Mouse (Mus musculus): ENCODE results near the gene Uap1l1.
A peak's percentile ranks its signal among the peaks of the same experiment; 100 is the strongest.
"Not testable (repeated sequence)": the region's sequence is repeated elsewhere in the genome, so short reads cannot be mapped to it uniquely, and the experiment has no call there.

The Uap1l1 gene

GRCm38 (mm10) chr2:25365091-25365761 lies at the start of gene Uap1l1:
Uap1l1 (minus strand) TSS chr2:25365682.
- DNase-seq (ENCODE audit: low spot score), result peak; percentile 73

- DNase-seq (ENCODE audit: low spot score), result not testable (repeated sequence)
Measured at GRCm38 (mm10) chr2:25413436-25413835, 48.0 kb upstream of the Uap1l1 start.

GRCm38 (mm10) chr2:25408908-25409307 lies 43.4 kb upstream of the Uap1l1 start:
- DNase-seq (ENCODE audit: low spot score), result no peak

- no peak for DNase-seq (ENCODE audit: low spot score)
Measured at GRCm38 (mm10) chr2:25403994-25404393, 38.5 kb upstream of the Uap1l1 start.

- DNase-seq (ENCODE audit: low spot score), result peak; percentile 67
Measured at GRCm38 (mm10) chr2:25402972-25403601, 37.6 kb upstream of the Uap1l1 start.

- DNase-seq (ENCODE audit: low spot score), result peak; percentile 94
Measured at GRCm38 (mm10) chr2:25402377-25402971, 37.0 kb upstream of the Uap1l1 start.

GRCm38 (mm10) chr2:25400764-25401163 lies 35.3 kb upstream of the Uap1l1 start:
- DNase-seq (ENCODE audit: low spot score), result peak; percentile 60

- no peak for DNase-seq (ENCODE audit: low spot score)
Measured at GRCm38 (mm10) chr2:25400291-25400690, 34.8 kb upstream of the Uap1l1 start.

- DNase-seq (ENCODE audit: low spot score), result no peak
Measured at GRCm38 (mm10) chr2:25399051-25399450, 33.6 kb upstream of the Uap1l1 start, which contains the start of gene Npdc1. Npdc1 (plus strand) TSS chr2:25399351.

GRCm38 (mm10) chr2:25398065-25398464 lies 32.6 kb upstream of the Uap1l1 start:
- no peak for DNase-seq (ENCODE audit: low spot score)

- no peak for DNase-seq (ENCODE audit: low spot score)
Measured at GRCm38 (mm10) chr2:25397010-25397409, 31.5 kb upstream of the Uap1l1 start.

- no peak for DNase-seq (ENCODE audit: low spot score)
Measured at GRCm38 (mm10) chr2:25396597-25396983, 31.1 kb upstream of the Uap1l1 start.

GRCm38 (mm10) chr2:25395721-25396596 lies 30.5 kb upstream of the Uap1l1 start, which contains the start of gene Entpd2:
Entpd2 (plus strand) TSS chr2:25395874.
- peak; percentile 39 for DNase-seq (ENCODE audit: low spot score)

GRCm38 (mm10) chr2:25394281-25395221 lies 29.1 kb upstream of the Uap1l1 start:
- no peak for DNase-seq (ENCODE audit: low spot score)

GRCm38 (mm10) chr2:25391266-25391665 lies 25.8 kb upstream of the Uap1l1 start:
- no peak for DNase-seq (ENCODE audit: low spot score)

- no peak for DNase-seq (ENCODE audit: low spot score)
Measured at GRCm38 (mm10) chr2:25384492-25384891, 19.0 kb upstream of the Uap1l1 start.

GRCm38 (mm10) chr2:25376589-25376988 lies 11.1 kb upstream of the Uap1l1 start:
- DNase-seq (ENCODE audit: low spot score), result peak; percentile 70

GRCm38 (mm10) chr2:25373431-25373830 lies 7.9 kb upstream of the Uap1l1 start:
- no peak for DNase-seq (ENCODE audit: low spot score)

GRCm38 (mm10) chr2:25372644-25373391 lies 7.3 kb upstream of the Uap1l1 start:
- DNase-seq (ENCODE audit: low spot score), result peak; percentile 48
